Mouse (Mus musculus) thymus, adult 2 months (tissue): Measurements from ENCODE around the gene Rabepk.

Experiments
- CTCF ChIP-seq: fragments of 200-500 bp; IDR thresholded peaks from 2 replicates; pipeline ENCODE4 v1.5.1; 2012; ENCODE audit warnings: mild to moderate bottlenecking, control low read depth, low read length, moderate library complexity, borderline replicate concordance; ENCODE audit not compliant: control insufficient read depth, poor library complexity, insufficient read depth; ENCODE audit errors: extremely low read depth
- POLR2A ChIP-seq: fragments of 200-500 bp; IDR thresholded peaks from 2 replicates; pipeline ENCODE4 v1.6.1; 2012; ENCODE audit warnings: mild to moderate bottlenecking, low read length, control low read depth, moderate library complexity; ENCODE audit not compliant: control insufficient read depth, poor library complexity, insufficient read depth; ENCODE audit errors: extremely low read depth

GRCm38 (mm10) chr2:34741390-34742159, 58.1 kb downstream of the Rabepk start:
- no peak for TF ChIP-seq CTCF
- no peak for TF ChIP-seq POLR2A
